Mouse (Mus musculus) liver, adult (tissue): ENCODE data around the gene Tiam1.
A peak's percentile ranks its signal among the peaks of the same experiment; 100 is the strongest.

Experiments used
- GATA4 ChIP-seq: IDR thresholded peaks from 2 replicates; pipeline ENCODE4 v1.6.1; 2014; ENCODE audit warnings: mild to moderate bottlenecking, low read length; ENCODE audit not compliant: insufficient replicate concordance

Gene Tiam1

DNA sequence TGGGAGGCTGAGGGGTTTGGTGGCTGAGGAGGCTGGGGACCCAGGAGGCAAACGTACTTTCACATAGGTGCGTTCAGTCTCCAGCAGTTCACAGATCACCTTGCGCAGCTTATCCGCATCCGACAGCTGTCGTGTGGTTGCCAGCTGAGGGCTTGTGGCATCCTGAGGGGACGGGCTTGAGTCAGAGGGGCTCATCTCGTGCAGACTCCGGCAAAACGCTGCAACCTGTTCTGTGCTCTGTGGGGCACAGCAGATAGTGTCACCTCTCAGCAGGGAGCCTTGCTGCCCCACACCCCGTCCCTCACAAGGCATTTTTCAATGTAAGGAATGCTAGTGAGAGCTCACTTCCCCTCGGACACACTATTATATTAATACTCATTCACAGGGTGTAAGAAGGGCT, 330.7 kb downstream of the Tiam1 start:
- TF ChIP-seq GATA4 = no peak

DNA sequence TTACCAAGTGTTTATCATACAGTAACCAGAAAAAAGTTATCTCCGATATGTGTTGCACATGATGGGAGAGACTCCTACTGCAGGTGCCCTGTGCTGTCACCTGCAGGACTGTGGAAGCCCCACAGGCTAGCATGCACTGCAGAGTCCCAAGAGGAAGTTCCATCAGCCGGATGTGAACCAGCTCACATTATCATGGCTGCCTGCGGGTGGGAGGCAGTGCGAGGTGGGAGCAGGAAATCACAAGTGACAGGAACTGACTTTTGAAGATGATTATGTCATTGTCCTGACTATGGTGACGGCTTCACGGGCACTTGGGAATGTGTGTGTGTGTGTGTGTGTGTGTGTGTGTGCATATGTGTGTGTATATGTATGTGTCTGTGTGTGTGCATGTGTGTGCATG, 333.2 kb downstream of the Tiam1 start:
- TF ChIP-seq GATA4 = peak; percentile 37; the same call in 1 of the 2 replicates

DNA sequence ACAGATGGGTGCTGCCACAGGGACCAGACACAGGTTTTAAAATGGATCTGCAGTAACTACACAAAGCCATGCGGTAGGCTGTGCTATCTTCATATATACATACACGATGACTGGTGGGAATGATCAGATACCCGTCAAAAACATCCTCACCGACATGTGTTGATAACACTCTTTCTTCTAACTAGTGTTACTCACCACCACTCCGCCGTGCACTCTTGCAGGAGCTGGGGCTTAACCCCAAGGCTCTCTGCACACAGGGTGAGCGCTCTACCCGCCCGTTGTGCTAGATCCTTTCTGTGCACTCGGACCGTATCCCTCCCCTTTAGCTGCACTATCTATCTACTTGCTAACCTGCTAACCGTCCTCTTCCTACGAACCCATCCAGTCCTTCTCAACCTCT, 335.4 kb downstream of the Tiam1 start:
- no peak for TF ChIP-seq GATA4

- TF ChIP-seq GATA4 = no peak
Observed at GRCm38 (mm10) chr16:89805946-89806345, 337.6 kb downstream of the Tiam1 start.

DNA sequence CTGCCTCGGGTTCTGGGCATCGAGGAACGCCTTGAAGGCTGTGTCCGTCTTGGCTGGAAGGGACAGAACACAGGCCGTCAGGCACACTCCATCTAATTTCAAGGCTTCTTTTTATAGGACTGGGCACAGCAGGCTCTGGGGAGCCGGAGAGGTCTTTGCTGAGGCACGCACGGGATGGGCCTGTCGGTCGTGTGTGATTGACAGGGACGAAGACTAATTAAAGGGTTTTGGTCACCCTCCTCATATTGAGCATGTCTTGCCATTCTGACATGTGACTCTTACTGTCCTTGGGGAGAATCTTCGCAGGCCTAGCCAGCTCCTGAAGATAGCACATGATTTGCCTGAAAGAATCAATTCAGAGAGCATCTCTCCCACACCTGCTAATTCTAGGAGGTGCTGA, 338.4 kb downstream of the Tiam1 start:
- no peak for TF ChIP-seq GATA4

DNA sequence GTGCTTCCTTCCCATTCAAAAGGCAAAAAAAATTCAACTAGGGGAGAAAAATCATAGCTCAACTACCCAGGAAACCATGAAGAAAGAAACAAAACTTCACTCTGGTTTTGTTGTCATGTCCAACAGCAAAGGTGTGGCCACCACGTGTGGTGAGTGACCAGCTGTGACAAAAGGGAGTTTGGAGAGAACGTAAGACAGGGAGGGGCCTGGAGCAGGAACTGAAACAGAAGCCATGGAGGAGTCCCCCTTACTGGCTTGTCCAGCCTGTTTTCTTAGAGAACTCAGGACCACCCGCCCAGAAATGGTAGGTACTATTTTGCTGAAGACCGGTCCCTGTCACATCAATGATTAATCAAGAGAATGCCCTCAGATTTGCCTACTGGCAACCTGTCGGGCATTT, 342.1 kb downstream of the Tiam1 start:
- TF ChIP-seq GATA4 = no peak

DNA sequence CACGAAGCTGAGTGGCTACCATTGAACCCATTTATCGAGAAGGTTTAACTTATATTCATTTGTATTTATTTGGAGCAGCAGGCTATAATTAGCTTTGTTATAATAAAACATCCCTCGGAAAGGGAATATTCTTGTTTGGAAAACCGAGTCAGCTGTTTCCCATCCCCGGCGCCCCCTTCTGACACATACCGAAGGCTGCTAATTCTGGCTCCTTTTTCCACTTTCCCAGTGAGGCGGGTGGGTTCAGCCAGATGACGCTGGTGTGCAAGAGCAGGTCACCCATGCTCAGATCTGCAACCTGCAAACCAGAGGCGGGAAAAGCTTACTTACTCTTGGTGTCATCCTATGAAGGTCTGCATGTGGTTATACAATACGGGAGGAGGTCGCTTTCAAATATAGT, 343.8 kb downstream of the Tiam1 start:
- TF ChIP-seq GATA4 = no peak

DNA sequence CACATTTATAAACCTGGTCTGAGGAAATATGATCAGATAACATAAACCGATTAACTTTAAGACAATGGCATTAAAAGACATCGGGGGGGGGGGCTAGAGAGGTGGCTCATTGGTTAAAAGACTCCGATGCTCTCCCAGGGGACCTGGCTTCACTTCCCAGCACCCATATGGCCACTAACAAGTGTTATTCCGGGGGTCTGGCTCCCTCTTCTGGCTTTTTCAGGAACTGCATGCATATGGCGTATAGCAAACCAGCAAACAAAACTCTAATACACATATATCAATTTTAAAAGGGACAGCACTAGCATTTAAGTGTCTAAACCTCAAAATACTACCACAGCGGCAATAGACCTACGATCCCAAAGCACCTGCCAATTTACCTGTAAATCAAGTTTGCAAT, 347.0 kb downstream of the Tiam1 start:
- TF ChIP-seq GATA4 = no peak

DNA sequence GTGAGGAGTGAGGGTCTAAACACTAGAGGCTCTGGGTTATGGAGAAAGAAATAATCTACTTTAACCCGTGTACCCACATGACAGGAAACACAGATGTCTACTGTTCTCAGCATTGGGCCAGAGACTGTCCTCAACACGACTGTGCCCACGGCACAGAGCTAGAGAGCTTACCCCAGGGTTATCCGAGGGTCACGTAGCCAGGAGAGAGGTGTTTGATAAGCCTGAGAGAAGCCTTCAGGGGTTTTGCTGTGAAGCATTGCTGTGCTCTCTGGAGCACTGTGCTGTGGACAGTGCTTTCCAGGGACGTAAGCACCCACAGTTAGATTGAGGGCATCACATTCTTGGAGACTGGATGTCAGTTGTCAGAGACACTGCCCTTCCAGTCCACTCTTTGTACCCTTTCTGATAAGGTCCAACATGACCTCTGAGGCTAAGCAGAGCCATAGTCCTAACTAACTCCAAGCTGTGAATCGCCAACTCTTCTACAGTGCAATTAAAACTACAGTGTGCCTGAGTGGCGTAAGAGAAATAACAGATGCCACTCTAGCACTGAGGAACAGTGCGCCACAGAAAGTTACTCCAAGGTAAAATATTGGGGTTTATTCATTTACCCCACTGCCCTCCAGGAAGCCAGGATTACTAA, 353.7 kb downstream of the Tiam1 start:
- no peak for TF ChIP-seq GATA4

GRCm38 (mm10) chr16:89785795-89786194, 357.8 kb downstream of the Tiam1 start:
- no peak for TF ChIP-seq GATA4

- no peak for TF ChIP-seq GATA4
Observed at GRCm38 (mm10) chr16:89779705-89780104, 363.9 kb downstream of the Tiam1 start.

DNA sequence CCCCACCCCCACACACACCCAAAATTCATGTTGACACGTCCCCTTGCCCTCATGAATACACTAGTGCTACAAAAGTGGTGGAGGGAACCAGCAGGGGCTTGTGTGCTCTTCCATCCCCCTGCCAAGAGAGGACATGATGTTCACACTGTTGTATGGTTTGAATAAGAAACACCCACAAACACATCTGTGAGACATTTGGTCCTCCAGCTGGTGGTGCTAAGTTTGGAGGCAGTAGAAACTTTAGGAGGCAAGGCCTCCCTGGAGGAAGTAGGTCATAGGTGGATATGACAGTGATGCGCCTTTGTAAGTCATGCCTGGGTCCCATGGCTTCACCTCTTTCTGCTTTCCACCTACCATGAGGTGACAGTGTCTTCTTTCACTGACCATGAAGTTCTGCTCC, 366.1 kb downstream of the Tiam1 start:
- no peak for TF ChIP-seq GATA4

DNA sequence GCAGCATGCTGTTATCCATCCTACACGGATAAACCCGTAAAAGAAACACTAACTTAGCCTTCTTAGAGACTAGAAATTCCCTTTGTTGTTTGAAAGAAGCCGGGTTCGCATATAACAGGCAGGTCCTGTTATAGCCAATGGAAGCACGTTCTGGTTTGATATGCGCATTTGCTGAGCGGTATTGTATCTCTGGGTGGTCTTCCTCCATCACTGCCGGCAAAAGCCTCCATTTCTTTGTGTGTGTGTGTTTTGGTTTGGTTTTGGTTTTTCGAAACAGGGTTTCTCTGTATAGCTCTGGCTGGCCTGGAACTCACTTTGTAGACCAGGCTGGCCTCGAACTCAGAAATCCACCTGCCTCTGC, 369.0 kb downstream of the Tiam1 start:
- no peak for TF ChIP-seq GATA4

DNA sequence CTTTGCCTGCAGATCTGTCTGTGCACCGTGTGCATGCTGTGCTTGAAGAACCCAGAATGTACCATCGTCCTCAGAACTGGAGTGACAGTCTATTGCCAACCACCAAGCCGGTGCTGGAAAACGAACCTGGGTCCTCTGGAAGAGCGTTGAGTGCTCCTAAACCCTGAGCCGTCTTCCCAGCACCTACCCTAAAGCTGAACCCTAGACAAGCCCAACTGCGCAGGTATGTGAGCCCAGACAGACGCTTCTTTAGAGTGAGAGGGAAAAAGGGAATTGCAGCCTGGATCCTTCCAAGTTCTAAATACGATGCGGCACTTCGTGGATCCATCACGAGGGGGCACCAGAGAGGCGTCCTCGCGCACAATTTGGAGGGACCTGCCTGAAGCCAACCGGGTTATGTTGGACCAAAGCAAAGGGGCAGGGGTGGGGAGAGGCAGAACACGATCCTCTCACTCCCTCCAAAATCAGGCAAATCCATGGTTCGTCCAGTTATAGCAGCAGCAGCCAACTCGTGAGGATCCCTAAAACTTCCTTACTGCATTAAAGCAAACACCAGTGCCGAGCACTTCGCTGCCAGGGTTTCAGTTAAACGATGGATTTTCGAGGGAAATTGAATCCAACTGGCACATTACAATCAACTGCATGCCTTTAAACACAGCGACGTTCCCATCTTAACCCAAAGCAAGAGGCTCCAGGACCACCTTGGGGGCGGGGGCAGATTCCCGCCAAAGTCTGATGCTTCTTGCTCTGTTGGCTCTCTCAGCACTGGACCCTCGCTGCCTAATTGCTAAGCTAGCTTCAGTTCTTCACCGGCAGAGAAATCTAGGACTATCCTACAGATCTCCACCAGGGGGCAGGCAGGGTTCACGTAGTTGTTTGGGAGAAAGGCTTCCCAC, 369.7 kb downstream of the Tiam1 start:
- no peak for TF ChIP-seq GATA4

DNA sequence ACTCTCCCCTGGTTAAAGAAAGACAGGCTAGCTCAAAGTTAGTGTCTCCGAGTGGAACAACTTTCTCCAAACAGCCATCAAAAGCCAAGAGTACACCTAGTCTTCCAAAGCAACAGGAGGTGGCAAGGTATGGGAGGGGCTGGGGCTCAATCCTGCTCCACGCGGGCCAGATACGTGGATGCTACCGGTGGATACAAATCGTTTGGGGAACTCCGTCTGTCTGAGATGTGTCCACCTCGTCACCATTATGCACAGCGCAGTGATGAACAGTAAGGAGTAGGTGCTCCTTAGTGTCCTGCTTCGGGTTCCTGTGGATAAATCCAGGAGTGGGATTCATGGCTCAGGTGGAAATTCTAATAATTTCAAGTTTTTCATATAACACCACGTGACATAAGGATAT, 377.6 kb downstream of the Tiam1 start:
- no peak for TF ChIP-seq GATA4

DNA sequence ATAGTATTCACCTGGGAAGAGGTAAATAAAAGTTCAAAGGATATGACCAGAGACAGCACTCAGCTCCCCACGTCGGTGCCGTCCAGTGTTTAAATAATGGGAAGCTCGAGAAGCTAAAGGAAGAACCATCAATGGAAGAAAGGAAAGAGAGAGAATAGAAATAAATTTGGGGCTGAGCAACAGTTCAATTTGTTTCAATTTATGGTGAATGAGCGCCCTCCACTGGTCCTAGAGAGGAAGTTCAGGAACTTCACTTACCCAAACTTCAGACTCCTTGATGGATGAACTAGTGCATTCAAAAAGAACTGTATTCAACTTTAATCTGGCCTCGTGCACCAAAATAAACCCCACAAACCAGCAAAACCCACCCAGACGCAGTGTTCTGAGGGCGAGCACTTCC, 378.1 kb downstream of the Tiam1 start:
- TF ChIP-seq GATA4 = no peak

DNA sequence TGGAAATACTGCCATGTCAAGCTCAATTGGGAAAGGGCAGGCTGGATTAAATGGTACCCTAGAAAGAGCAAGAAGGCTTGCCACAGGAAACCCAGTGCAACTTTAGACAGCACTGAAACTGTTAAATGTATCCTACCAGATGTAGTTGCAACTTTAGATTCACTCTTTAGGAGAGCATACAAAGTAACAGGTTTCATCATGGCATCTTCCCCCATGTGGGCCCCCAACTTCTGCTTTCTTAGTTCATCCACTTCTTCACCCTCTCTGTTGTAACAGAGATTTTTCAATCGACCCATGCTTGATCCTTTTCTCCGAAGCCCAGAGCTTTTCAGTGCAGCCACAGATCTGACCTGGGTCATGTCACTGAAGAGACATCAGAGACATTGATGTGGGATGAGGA, 379.8 kb downstream of the Tiam1 start:
- no peak for TF ChIP-seq GATA4
